Mouse (Mus musculus) gastrocnemius, postnatal 10 days (tissue): ENCODE data around the gene Nkapd1. TPM values are rescaled to one million over a fixed set of nuclear protein-coding genes. Genes with fewer than 3 reads are reported as not detected.

Experiments
- DNase-seq: peaks from one replicate; pipeline ENCODE4 v3.0.0; 2021; ENCODE audit warnings: mixed read lengths
- total RNA-seq, 2 experiments: library from RNA; stranded (reverse); gene quantifications; 2 replicates each; pipeline ENCODE4 v1.2.3; 2021

Nkapd1 gene
- total RNA-seq, 2 experiments from 2014 or later, result 12.2 to 16.0 TPM

GRCm38 (mm10) chr9:50601536-50601935 lies 15.7 kb downstream of the Nkapd1 start:
- no peak for DNase-seq

GRCm38 (mm10) chr9:50596973-50597372 lies 20.3 kb downstream of the Nkapd1 start:
- peak; percentile 17 for DNase-seq

- DNase-seq, result no peak
Measured at GRCm38 (mm10) chr9:50594794-50595417, 22.4 kb downstream of the Nkapd1 start.

GRCm38 (mm10) chr9:50593544-50593943 lies 23.7 kb downstream of the Nkapd1 start:
- DNase-seq, result peak; percentile 24

- DNase-seq, result no peak
Measured at GRCm38 (mm10) chr9:50592955-50593354, 24.3 kb downstream of the Nkapd1 start.

GRCm38 (mm10) chr9:50590856-50591518 lies 26.3 kb downstream of the Nkapd1 start:
- no peak for DNase-seq

- DNase-seq, result no peak
Measured at GRCm38 (mm10) chr9:50586955-50587354, 30.3 kb downstream of the Nkapd1 start.

- no peak for DNase-seq
Measured at GRCm38 (mm10) chr9:50585145-50585818, 32.0 kb downstream of the Nkapd1 start.

- DNase-seq, result no peak
Measured at GRCm38 (mm10) chr9:50580370-50580769, 36.9 kb downstream of the Nkapd1 start.

- no peak for DNase-seq
Measured at GRCm38 (mm10) chr9:50569599-50570525, 47.4 kb downstream of the Nkapd1 start.

- no peak for DNase-seq
Measured at GRCm38 (mm10) chr9:50567881-50568280, 49.4 kb downstream of the Nkapd1 start.

- no peak for DNase-seq
Measured at GRCm38 (mm10) chr9:50567372-50567771, 49.9 kb downstream of the Nkapd1 start.

- DNase-seq, result no peak
Measured at GRCm38 (mm10) chr9:50565940-50566339, 51.3 kb downstream of the Nkapd1 start.

- DNase-seq, result no peak
Measured at GRCm38 (mm10) chr9:50565173-50565572, 52.1 kb downstream of the Nkapd1 start.

- no peak for DNase-seq
Measured at GRCm38 (mm10) chr9:50561918-50562360, 55.3 kb downstream of the Nkapd1 start.

- DNase-seq, result no peak
Measured at GRCm38 (mm10) chr9:50561145-50561917, 55.9 kb downstream of the Nkapd1 start, which contains the start of gene Tex12. Gene Tex12 (minus strand): TSS chr9:50561325.

Other genes with a start within 250 kb of the Nkapd1 start
- not detected for gene Plet1, start 122.9 kb downstream of the Nkapd1 start, total RNA-seq
- gene Pts, start 88.7 kb downstream of the Nkapd1 start, total RNA-seq, result 10 to 100 TPM; 19.0 to 19.3 TPM
- 1 to 10 TPM in 1 of 2 experiments, under 1 TPM in 1; 0.90 to 1.2 TPM for gene Il18, start 62.6 kb downstream of the Nkapd1 start, total RNA-seq
- under 1 TPM; 0.14 to 0.27 TPM for gene Bco2, start 62.3 kb downstream of the Nkapd1 start, total RNA-seq
- gene Tex12, start 56.1 kb downstream of the Nkapd1 start, total RNA-seq, result not detected
- 100 to 1,000 TPM; 321 to 381 TPM for gene Sdhd, start 13.7 kb downstream of the Nkapd1 start, total RNA-seq
- 100 to 1,000 TPM; 140 to 148 TPM for gene Timm8b, start 13.6 kb downstream of the Nkapd1 start, total RNA-seq
- gene Pih1d2, start 143 bp downstream of the Nkapd1 start, total RNA-seq, result under 1 TPM; 0.27 to 0.42 TPM
- gene Dlat, start 42.3 kb upstream of the Nkapd1 start, total RNA-seq, result 100 to 1,000 TPM; 196 to 235 TPM
- 1 to 10 TPM; 6.2 to 9.3 TPM for gene Dixdc1, start 122.1 kb upstream of the Nkapd1 start, total RNA-seq
- 1 to 10 TPM; 1.8 to 2.2 TPM for gene 2310030G06Rik, start 129.1 kb upstream of the Nkapd1 start, total RNA-seq
- 100 to 1,000 TPM; 667 to 687 TPM for gene Cryab, start 133.9 kb upstream of the Nkapd1 start, total RNA-seq
- 100 to 1,000 TPM; 120 to 128 TPM for gene Hspb2, start 134.9 kb upstream of the Nkapd1 start, total RNA-seq
- 1 to 10 TPM; 4.0 to 4.9 TPM for gene Fdxacb1, start 150.8 kb upstream of the Nkapd1 start, total RNA-seq
- gene Alg9, start 157.6 kb upstream of the Nkapd1 start, total RNA-seq, result 10 to 100 TPM in 1 of 2 experiments, 1 to 10 TPM in 1; 8.2 to 13.4 TPM
- gene 1110032A03Rik, start 158.1 kb upstream of the Nkapd1 start, total RNA-seq, result 10 to 100 TPM; 11.4 to 12.6 TPM
- 10 to 100 TPM in 1 of 2 experiments, 1 to 10 TPM in 1; 7.0 to 10.3 TPM for gene Ppp2r1b, start 227.8 kb upstream of the Nkapd1 start, total RNA-seq